Mouse (Mus musculus): ENCODE measurements around the gene Slc45a1.

GRCm38 (mm10) chr4:150653072-150653599, 1.2 kb upstream of the Slc45a1 start:
- no peak for TF ChIP-seq POLR2A (IDR thresholded peaks at IDR 0.05; ENCODE audit: insufficient read length, low read depth)
- no peak for TF ChIP-seq USF1 (IDR thresholded peaks at IDR 0.05; ENCODE audit: low read depth)
- no peak for TF ChIP-seq E2F4 (IDR thresholded peaks at IDR 0.05; ENCODE audit: insufficient read depth)
- no peak for TF ChIP-seq TCF12 (IDR thresholded peaks at IDR 0.05; ENCODE audit: insufficient read depth, poor library complexity, severe bottlenecking)

All from myocyte (in vitro differentiated cells).